Mouse (Mus musculus): ENCODE data around the gene Ank2.

Gene Ank2

GRCm38 (mm10) chr3:127498742-127499400 lies at the start of gene Ank2:
Ank2 (minus strand) TSS chr3:127499350.
- in situ Hi-C loops (cut with MboI, MseI) = no loop called here

- in situ Hi-C loops (cut with MboI, MseI) = loop anchor here (5.0 kb wide), 1 partner anchor 96 kb away; no protein-coding TSS in a partner anchor
Observed at GRCm38 (mm10) chr3:127547882-127548281, 48.7 kb upstream of the Ank2 start.

- in situ Hi-C loops (cut with MboI, MseI) = loop anchor here (5.0 kb wide), 1 partner anchor 92 kb away; no protein-coding TSS in a partner anchor
Observed at GRCm38 (mm10) chr3:127544610-127545121, 45.5 kb upstream of the Ank2 start.

GRCm38 (mm10) chr3:127543976-127544375 lies 44.8 kb upstream of the Ank2 start:
- in situ Hi-C loops (cut with MboI, MseI) = no loop called here

GRCm38 (mm10) chr3:127539193-127539592 lies 40.0 kb upstream of the Ank2 start:
- in situ Hi-C loops (cut with MboI, MseI) = no loop called here

GRCm38 (mm10) chr3:127530293-127530692 lies 31.1 kb upstream of the Ank2 start:
- in situ Hi-C loops (cut with MboI, MseI) = no loop called here

- in situ Hi-C loops (cut with MboI, MseI) = no loop called here
Observed at GRCm38 (mm10) chr3:127529824-127530223, 30.7 kb upstream of the Ank2 start.

GRCm38 (mm10) chr3:127529210-127529609 lies 30.1 kb upstream of the Ank2 start:
- in situ Hi-C loops (cut with MboI, MseI) = no loop called here

GRCm38 (mm10) chr3:127527465-127528034 lies 28.4 kb upstream of the Ank2 start:
- in situ Hi-C loops (cut with MboI, MseI) = no loop called here

- in situ Hi-C loops (cut with MboI, MseI) = no loop called here
Observed at GRCm38 (mm10) chr3:127525188-127525819, 26.2 kb upstream of the Ank2 start.

- in situ Hi-C loops (cut with MboI, MseI) = no loop called here
Observed at GRCm38 (mm10) chr3:127521156-127521555, 22.0 kb upstream of the Ank2 start.

- in situ Hi-C loops (cut with MboI, MseI) = no loop called here
Observed at GRCm38 (mm10) chr3:127520300-127520699, 21.1 kb upstream of the Ank2 start.

GRCm38 (mm10) chr3:127515251-127515650 lies 16.1 kb upstream of the Ank2 start:
- in situ Hi-C loops (cut with MboI, MseI) = no loop called here

- in situ Hi-C loops (cut with MboI, MseI) = no loop called here
Observed at GRCm38 (mm10) chr3:127513699-127514098, 14.5 kb upstream of the Ank2 start.

GRCm38 (mm10) chr3:127512794-127513335 lies 13.7 kb upstream of the Ank2 start:
- in situ Hi-C loops (cut with MboI, MseI) = no loop called here

- in situ Hi-C loops (cut with MboI, MseI) = no loop called here
Observed at GRCm38 (mm10) chr3:127511786-127512746, 12.9 kb upstream of the Ank2 start.

GRCm38 (mm10) chr3:127507878-127508783 lies 9.0 kb upstream of the Ank2 start:
- in situ Hi-C loops (cut with MboI, MseI) = no loop called here

- in situ Hi-C loops (cut with MboI, MseI) = no loop called here
Observed at GRCm38 (mm10) chr3:127498197-127498741, 881 bp downstream of the Ank2 start.

- in situ Hi-C loops (cut with MboI, MseI) = no loop called here
Observed at GRCm38 (mm10) chr3:127492663-127493062, 6.5 kb downstream of the Ank2 start.

- in situ Hi-C loops (cut with MboI, MseI) = no loop called here
Observed at GRCm38 (mm10) chr3:127487302-127487701, 11.8 kb downstream of the Ank2 start.
